Mouse (Mus musculus) cerebellum, adult 9-10 months (tissue): Measurements from ENCODE around the gene Gm527.

Experiments
- DNase-seq: peaks from one replicate; pipeline ENCODE4 v3.0.0; 2022

The Gm527 gene

DNA sequence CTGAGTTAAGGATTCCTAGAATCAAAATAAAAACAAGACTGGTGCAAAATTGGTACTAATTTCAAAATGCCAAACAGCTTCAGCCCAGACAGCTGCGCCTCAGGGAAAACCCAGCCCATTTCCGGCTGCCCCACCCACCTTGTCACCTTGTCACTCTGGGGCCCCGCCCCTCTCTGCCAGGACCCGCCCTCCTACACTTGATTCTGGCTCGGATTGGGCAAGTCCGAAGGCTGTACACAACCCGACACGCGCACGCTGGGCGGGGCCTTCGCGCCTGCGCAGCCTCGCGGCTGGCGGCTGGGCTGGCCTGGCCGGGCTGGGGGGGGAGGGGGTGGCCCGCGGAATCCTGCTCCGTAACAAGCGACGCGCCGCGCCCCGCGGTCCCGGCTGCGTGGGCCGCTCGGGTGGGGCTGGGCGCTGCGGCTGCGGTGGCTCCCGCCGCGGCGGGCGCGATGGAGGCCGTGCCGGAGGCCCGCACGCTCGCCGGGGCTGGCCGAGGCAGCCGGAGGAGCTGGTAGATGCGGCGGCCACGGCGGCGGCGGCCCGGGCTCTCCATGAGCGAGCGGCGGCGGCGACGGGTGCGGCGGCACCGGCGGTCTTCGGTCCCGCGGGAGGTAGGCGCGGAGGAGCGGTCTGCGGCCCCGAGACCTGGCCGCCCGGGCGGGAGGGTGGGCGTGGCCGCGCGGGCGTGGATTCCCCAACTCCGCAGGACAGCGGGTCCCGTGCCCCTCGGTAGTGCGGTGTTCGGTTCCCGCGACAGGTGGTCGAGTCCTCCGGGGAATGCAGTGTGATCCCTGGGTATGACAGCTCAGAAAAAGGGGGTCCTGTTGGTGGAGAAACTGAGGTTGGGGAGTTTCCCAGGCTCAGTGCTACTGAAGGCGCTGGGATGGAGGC lies at the start of gene Gm527:
Gene Gm527 (plus strand): TSS at position 329 of the 894 bp plus-strand sequence.
- peak; percentile 97 for DNase-seq

DNA sequence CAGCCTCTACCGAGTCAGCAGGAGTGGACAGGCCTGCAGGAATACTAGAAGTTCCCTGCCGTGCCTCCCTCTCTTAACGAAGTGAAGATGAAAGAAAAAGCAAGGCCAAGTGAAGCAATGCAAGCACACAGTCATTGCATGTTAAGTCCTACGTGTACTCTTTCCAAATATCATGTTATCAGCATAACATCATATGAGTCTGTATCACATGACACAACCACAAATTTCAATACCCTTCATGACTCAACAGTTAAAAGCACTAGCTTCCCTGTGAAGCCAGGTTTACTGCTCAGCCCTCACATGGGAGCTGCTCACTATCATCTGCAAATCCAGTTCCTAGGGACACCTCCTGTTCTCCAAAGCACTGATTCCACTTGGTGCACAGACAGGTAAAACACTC lies 46.6 kb upstream of the Gm527 start:
- DNase-seq: no peak

DNA sequence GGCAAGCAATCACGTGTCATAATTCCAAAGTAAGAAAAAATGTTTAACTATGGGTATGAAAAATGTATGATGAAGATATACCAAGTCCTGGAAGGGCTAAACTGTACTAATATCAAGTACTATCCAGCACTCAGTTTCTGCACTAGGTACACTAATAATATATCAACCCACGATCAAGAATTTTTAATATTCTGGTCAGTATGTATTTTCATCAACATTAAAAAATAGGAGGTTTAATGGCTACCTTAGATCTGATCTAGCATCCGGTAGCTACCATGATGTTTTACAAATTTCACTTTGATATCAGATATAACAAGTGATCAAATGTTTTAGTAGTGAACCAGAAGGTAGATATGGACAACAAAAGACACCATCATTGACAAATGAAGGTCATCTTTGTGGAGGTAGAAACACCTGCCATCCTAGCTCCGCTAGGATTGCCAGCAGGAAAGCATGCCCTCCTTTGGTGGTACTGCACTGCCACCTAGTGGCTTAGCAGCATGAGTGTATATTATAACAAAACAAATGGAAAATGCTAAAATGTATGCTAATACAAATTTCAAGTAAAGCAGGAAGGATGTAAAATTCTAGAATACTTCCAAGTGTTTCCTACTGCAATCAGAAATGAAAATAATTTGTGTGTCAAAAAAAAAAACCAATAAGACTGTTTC lies 20.5 kb upstream of the Gm527 start:
- DNase-seq: peak; percentile 46

DNA sequence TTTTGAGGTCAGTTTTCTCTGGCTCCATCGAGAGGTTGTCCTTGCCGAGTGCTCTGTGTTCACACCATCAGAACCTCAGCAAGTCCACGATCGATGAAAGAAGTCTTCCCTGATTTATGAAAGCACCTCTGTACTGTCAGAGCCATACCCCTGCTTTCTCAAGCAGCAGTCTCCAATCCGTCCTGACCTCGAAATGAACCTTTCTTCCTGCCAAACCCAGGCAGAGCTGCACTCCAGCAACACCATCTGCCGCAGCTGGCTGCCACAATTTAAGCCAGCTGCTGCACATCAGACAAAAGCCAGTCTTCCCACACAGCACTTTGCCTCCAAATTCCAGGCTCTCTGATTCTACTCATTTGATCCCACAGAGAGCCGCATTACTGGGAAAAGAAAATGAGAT lies 15.2 kb upstream of the Gm527 start:
- no peak for DNase-seq

DNA sequence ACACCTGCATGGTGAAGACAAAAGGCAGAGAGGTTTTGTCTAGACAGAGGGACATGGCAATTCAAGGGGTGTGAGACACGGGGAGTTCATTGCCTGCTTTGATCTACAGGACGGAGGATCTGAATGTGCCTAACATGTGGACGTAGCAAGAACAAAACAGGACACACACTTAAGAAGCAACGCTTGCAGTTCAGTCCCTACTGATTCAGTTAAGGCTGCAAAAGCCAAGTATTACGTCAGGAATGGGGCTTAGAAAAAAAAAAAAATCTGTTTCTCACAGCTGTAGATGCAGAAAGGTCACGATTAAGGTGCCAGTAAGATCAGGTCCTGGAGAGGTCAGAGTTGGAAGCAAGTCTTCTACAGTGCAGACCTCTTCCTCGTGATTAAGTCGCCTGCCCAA lies 14.5 kb upstream of the Gm527 start:
- DNase-seq: no peak

DNA sequence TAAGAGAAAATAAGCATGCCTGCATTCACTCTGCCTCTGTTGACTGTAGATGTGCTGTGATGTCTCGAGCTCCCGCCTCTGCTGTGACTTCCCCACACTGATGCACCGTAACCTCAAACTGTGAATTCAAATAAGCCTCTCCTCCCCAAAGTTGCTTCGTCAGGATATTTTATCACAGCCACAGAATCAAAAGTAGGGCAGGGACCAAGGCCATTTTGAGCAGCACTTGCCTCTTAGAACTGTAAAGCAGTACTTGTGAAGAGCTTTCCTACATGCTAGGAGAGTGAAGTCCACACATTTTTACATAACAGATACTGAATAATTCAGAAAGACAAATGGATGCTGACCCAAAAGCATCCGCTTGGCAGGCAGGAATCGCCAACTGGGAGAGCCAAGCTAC lies 4.7 kb upstream of the Gm527 start:
- no peak for DNase-seq

DNA sequence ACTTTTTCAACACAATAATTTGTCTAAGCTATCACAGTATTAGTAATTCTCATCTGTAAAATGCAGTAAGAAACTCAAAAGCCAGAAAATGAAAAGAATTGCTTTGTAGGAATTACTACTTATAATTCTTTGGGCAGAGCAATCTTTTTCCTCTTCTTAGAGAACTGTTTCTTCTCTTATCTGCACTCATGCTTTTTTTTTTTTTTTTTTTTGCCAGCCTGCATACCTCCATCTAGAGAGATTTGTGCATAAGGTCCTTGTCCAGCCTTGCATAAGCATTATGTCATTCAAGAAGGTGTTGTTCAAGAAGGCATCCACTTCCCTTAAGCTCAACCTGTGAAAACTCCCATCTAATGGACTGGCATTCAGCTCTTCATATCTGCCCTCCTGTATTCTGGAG lies 971 bp upstream of the Gm527 start:
- no peak for DNase-seq

DNA sequence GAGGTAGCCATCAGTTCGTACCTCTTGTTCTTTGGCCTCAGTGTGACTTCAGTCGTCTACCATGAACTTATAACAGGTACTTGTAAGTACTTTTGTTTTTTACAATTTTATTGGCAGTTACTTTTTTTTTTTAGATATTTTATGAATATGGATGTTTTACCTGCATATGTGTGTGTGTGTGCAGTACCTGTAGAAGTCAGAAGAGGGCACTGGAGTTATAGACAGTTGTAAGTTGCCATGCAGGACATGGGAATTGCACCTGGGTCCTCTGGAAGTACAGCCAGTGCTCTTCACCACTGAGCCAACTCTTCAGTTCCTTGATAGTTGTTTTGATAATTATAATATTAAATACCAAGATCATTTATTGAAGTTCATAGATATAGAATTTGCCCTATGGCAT lies 19.8 kb downstream of the Gm527 start:
- no peak for DNase-seq

- peak; percentile 38 for DNase-seq
Observed at GRCm38 (mm10) chr12:64964560-64964959, 46.9 kb downstream of the Gm527 start.

DNA sequence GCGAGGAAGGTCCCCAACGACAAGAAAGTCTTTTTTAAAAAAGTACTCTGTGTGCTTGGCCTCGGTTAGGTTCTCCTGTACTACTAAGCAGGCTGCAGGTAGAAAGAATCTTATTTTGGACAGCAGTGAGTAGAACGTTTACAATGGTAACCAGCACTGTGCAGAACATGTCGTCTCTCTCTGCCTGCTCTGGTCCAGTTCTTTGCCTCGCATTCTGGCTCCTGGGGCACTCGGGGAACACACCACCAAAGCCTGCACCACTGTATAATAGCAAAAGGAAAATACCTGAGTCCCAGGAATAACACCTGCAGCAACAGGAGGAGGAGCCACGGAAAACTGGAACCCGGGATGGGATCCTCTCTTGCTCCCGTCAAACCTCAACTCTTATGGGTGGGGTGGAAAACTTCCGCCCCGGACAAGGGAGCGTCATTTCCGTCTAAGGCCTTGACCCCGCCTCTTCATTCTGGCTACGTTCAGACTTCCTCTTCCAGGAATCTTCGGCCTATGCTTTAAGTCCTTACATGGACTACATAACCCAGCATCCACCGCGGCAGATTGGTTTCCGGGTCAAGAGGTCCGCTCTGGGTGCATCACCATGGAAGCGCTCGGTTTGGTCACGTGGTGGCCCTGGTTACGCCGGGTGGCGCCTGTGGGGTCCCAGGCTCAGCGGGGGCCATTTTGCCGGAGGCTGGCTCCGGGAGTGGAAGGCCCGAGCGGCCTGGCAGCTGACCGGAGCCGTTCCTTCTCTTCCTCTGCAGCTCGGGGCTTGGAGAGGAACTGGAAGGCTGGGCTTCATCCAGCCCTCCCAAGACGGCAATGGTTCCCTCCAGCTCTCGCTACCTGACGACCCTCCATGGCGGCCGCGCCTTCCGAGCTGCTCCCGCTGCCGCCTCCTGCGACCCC lies 47.7 kb downstream of the Gm527 start, which contains the start of the genes Klhl28 and Togaram1:
Gene Klhl28 (minus strand): TSS at position 411 of the 903 bp plus-strand sequence.
Gene Togaram1 (plus strand): TSS at position 681 of the 903 bp plus-strand sequence.
- peak; percentile 99 for DNase-seq

- no peak for DNase-seq
Observed at GRCm38 (mm10) chr12:64966101-64966631, 48.5 kb downstream of the Gm527 start.

DNA sequence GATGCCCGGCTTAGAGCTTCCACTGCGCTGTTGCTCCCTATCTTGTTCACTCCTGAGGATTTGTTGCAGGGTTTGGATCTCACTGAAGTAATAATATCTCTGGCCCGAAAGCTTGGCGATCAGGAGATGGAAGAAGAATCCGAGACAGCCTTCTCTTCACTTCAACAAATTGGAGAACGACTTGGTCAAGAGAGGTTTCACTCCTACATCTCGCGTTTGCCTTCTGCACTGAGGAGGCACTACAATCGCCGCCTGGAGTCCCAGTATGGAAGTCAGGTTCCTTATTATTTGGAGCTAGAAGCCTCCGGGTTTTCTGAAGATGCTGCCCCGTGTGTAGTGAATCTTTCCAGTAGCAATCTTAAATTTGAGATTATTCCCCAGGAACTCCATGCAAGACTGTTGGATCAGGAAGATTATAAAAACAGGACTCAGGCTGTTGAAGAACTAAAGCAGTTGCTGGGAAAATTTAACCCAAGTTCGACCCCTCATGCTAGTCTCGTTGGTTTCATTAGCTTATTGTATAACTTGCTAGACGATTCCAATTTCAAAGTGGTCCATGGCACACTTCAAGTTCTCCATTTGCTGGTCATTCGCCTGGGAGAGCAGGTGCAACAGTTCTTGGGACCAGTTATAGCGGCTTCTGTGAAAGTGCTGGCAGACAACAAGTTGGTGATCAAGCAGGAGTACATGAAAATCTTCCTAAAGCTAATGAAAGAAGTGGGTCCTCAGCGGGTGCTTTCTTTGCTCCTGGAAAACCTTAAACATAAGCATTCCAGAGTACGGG lies 49.1 kb downstream of the Gm527 start:
- peak; percentile 16 for DNase-seq

GRCm38 (mm10) chr12:64967470-64967869 lies 49.8 kb downstream of the Gm527 start:
- DNase-seq: peak; percentile 27

DNA sequence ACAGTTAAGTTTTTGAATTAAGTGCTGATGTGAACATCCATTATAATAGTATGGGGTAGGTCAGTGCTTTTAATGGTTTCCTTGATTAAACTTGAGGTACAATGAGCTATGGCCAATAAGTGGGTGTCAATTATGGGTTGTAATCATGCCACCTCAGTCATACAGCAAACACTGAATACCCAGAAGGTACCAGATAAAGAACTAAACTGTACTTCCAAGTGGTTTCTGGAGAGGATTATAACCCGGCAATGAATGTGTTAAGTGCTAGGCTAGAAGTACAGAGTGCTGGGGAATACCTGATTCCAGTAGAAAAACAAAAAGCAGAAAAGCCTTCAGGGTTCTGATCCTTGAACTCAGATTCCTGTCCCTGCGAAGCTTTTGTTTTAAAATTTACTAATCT lies 50.4 kb downstream of the Gm527 start:
- DNase-seq: no peak

DNA sequence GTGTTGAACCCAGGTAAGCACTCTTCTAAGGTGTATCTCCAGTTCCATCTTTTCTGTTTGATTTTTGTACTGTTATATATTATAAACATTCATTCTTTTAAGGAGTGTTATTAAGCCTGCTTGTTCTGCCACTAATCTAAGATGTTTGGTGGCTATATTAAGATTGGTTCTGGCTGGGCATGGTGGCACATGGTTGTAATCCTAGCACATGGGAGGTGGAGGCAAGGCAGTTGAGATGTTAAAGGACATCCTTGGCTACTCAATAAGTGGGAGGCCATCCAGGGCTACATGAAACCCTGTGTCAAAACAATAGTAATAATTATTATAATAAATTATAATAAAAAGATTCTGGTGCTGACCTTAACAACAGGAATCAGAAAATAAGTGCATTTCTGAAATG lies 53.7 kb downstream of the Gm527 start:
- DNase-seq: no peak

GRCm38 (mm10) chr12:64972063-64972462 lies 54.4 kb downstream of the Gm527 start:
- DNase-seq: no peak
